Mouse (Mus musculus): ENCODE data around the gene Zfp866.
A peak's percentile ranks its signal among the peaks of the same experiment; 100 is the strongest.

The Zfp866 gene

GRCm38 (mm10) chr8:69796721-69797345, 5.9 kb upstream of the Zfp866 start:
- no peak for DNase-seq

GRCm38 (mm10) chr8:69794901-69795300, 3.9 kb upstream of the Zfp866 start:
- DNase-seq: no peak

GRCm38 (mm10) chr8:69794096-69794495, 3.1 kb upstream of the Zfp866 start:
- no peak for DNase-seq

- DNase-seq: no peak
Measured at GRCm38 (mm10) chr8:69793666-69794065, 2.7 kb upstream of the Zfp866 start.

GRCm38 (mm10) chr8:69791415-69792068, 564 bp upstream of the Zfp866 start:
- peak in 1 of 2 experiments; percentile 66 for DNase-seq

- peak in 1 of 2 experiments; percentile 22 for DNase-seq
Measured at GRCm38 (mm10) chr8:69790364-69790763, 614 bp downstream of the Zfp866 start.

GRCm38 (mm10) chr8:69789731-69790130, 1.2 kb downstream of the Zfp866 start:
- peak in 1 of 2 experiments; percentile 2 for DNase-seq

- DNase-seq: no peak
Measured at GRCm38 (mm10) chr8:69789105-69789504, 1.9 kb downstream of the Zfp866 start.

- DNase-seq: no peak
Measured at GRCm38 (mm10) chr8:69777111-69777510, 13.9 kb downstream of the Zfp866 start.

- no peak for DNase-seq
Measured at GRCm38 (mm10) chr8:69775149-69775534, 15.8 kb downstream of the Zfp866 start.

GRCm38 (mm10) chr8:69774503-69775148, 16.4 kb downstream of the Zfp866 start, which contains the start of gene Gm20422:
TSS of gene Gm20422 (minus strand) at chr8:69774886.
- DNase-seq: peak; percentile 90 to 91

- DNase-seq: no peak
Measured at GRCm38 (mm10) chr8:69772106-69772505, 18.9 kb downstream of the Zfp866 start.

- no peak for DNase-seq
Measured at GRCm38 (mm10) chr8:69771221-69771620, 19.8 kb downstream of the Zfp866 start.

GRCm38 (mm10) chr8:69761814-69762445, 29.0 kb downstream of the Zfp866 start:
- DNase-seq: no peak

GRCm38 (mm10) chr8:69758316-69758715, 32.7 kb downstream of the Zfp866 start:
- no peak for DNase-seq

- no peak for DNase-seq
Measured at GRCm38 (mm10) chr8:69752437-69752836, 38.5 kb downstream of the Zfp866 start.

- DNase-seq: peak; percentile 98
Measured at GRCm38 (mm10) chr8:69749544-69750454, 41.2 kb downstream of the Zfp866 start, which contains the start of gene Zfp963. TSS of gene Zfp963 (minus strand) at chr8:69749970.

- no peak for DNase-seq
Measured at GRCm38 (mm10) chr8:69741231-69741630, 49.7 kb downstream of the Zfp866 start.

- DNase-seq: no peak
Measured at GRCm38 (mm10) chr8:69740763-69741162, 50.2 kb downstream of the Zfp866 start.

GRCm38 (mm10) chr8:69735495-69735894, 55.5 kb downstream of the Zfp866 start:
- DNase-seq: no peak

GRCm38 (mm10) chr8:69717232-69717580, 73.8 kb downstream of the Zfp866 start:
- DNase-seq: no peak
